Mouse (Mus musculus): ENCODE measurements around the gene Mapk8ip1.

GRCm38 (mm10) chr2:92388891-92389641 is 12.0 kb downstream of the Mapk8ip1 start:
- TF ChIP-seq GATA1 (IDR thresholded peaks at IDR 0.05; ENCODE audit: low read length) (no peak), TAL1 (IDR thresholded peaks at IDR 0.05; ENCODE audit: low read length) (no peak)
